Mouse (Mus musculus): ENCODE measurements around the gene Prss28. TPM values are rescaled to one million over a fixed set of nuclear protein-coding genes. Genes with fewer than 3 reads are reported as not detected.

The Prss28 gene
- total RNA-seq, 2 experiments from 2014 or later = not detected

DNA sequence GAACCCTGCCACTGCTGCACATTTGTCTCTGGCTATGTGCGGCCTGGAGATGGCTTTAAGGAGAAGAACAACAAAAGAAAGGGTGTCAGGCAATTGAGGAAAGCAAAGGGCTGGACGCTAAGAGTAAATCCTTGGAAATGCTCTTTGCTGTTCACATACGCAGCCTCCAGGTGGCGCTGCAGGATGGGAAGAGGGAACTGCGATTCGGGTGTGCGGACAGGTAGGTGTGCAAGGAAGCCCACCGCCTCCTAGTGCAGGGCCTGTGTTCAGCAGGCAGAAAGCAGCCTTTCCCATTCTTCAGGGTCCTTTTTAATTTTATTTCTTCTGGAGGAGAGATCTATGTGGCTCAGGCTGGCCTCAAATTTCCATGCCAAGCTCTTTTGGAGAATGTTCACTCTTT lies 25.5 kb downstream of the Prss28 start:
- intact Hi-C loops (cut with DNase I) = loop anchor here (1.0 to 2.0 kb wide), 2 partner anchors 31 to 135 kb away; no protein-coding TSS in a partner anchor
- peak; percentile 35 to 71 for DNase-seq

GRCm38 (mm10) chr17:25338218-25338617 lies 29.8 kb downstream of the Prss28 start:
- intact Hi-C loops (cut with DNase I) = no loop called here
- DNase-seq = no peak

DNA sequence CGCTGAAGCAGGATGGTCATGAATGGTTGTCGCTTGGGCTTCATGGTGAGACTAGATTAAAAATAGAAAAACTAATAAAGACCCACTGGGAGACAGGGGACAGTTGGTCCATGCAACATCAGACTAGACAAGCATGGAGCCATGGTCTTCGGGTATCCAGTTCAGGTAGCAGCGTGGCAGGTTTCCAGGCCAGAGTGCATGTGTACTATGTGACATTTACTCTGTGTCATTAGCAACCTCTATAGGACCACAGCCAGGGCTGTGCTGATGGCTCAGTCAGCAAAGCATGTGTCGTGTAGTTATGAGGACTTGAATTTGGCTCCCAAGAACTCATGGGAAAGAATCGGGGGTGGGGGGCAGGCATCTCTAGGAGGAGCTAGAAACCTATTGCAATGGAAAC lies 31.6 kb downstream of the Prss28 start:
- intact Hi-C loops (cut with DNase I) = no loop called here
- DNase-seq = no peak

GRCm38 (mm10) chr17:25341490-25341889 lies 33.0 kb downstream of the Prss28 start:
- DNase-seq = no peak
- intact Hi-C loops (cut with DNase I) = no loop called here

GRCm38 (mm10) chr17:25345462-25345861 lies 37.0 kb downstream of the Prss28 start, which contains the start of gene Tpsab1:
TSS of gene Tpsab1 (minus strand) at chr17:25345562.
- intact Hi-C loops (cut with DNase I) = no loop called here

GRCm38 (mm10) chr17:25361291-25361690 lies 52.8 kb downstream of the Prss28 start:
- intact Hi-C loops (cut with DNase I) = loop anchor here (5.0 kb wide), 2 partner anchors 69 to 419 kb away; no protein-coding TSS in a partner anchor

More at GRCm38 (mm10) chr17:25345462-25345861, 37.0 kb downstream of the Prss28 start, which contains the start of gene Tpsab1:
- no peak for DNase-seq

More at GRCm38 (mm10) chr17:25361291-25361690, 52.8 kb downstream of the Prss28 start:
- no peak for DNase-seq

Other genes starting within 250 kb of the Prss28 start
- gene Tmem204, start 225.1 kb upstream of the Prss28 start, total RNA-seq (2021) = 10 to 100 TPM; 42.1 to 42.2 TPM
- gene Telo2, start 192.7 kb upstream of the Prss28 start, total RNA-seq (2021) = 10 to 100 TPM; 15.2 to 16.8 TPM
- 1 to 10 TPM; 1.9 to 4.6 TPM for gene Ptx4, start 187.9 kb upstream of the Prss28 start, total RNA-seq (2021)
- gene Clcn7, start 175.3 kb upstream of the Prss28 start, total RNA-seq (2021) = 10 to 100 TPM; 27.7 to 28.8 TPM
- under 1 TPM in 1 of 2 experiments, not detected in 1; 0.10 TPM for gene Ccdc154, start 146.2 kb upstream of the Prss28 start, total RNA-seq (2021)
- gene Gm38655, start 133.2 kb upstream of the Prss28 start, total RNA-seq (2021) = not detected
- gene BC003965, start 124.1 kb upstream of the Prss28 start, total RNA-seq (2021) = 10 to 100 TPM; 18.4 to 18.8 TPM
- 10 to 100 TPM in 1 of 2 experiments, 1 to 10 TPM in 1; 10.0 to 10.1 TPM for gene Unkl, start 120.2 kb upstream of the Prss28 start, total RNA-seq (2021)
- 10 to 100 TPM; 11.3 to 13.9 TPM for gene Gnptg, start 68.5 kb upstream of the Prss28 start, total RNA-seq (2021)
- 10 to 100 TPM; 12.7 to 13.8 TPM for gene Tsr3, start 68.5 kb upstream of the Prss28 start, total RNA-seq (2021)
- under 1 TPM; 0.27 to 0.34 TPM for gene Baiap3, start 52.3 kb upstream of the Prss28 start, total RNA-seq (2021)
- gene Ube2i, start 34.0 kb upstream of the Prss28 start, total RNA-seq (2021) = 100 to 1,000 TPM; 166 to 173 TPM
- gene Prss34, start 10.3 kb upstream of the Prss28 start, total RNA-seq (2021) = 1 to 10 TPM; 1.3 to 2.1 TPM
- not detected for gene Prss29, start 10.0 kb downstream of the Prss28 start, total RNA-seq (2021)
- gene Tpsab1, start 36.9 kb downstream of the Prss28 start, total RNA-seq (2021) = 1 to 10 TPM; 2.3 to 2.4 TPM
- 1 to 10 TPM; 6.0 to 6.7 TPM for gene Tpsb2, start 57.7 kb downstream of the Prss28 start, total RNA-seq (2021)
- gene Tpsg1, start 60.6 kb downstream of the Prss28 start, total RNA-seq (2021) = not detected
- 1 to 10 TPM; 7.9 to 8.4 TPM for gene Cacna1h, start 125.1 kb downstream of the Prss28 start, total RNA-seq (2021)
- not detected for gene Tekt4, start 146.0 kb downstream of the Prss28 start, total RNA-seq (2021)
- not detected for gene Sstr5, start 188.6 kb downstream of the Prss28 start, total RNA-seq (2021)